Mouse (Mus musculus) neutrophil, adult 83 days (primary cell): ENCODE measurements around the gene Midn. TPM values are rescaled to one million over a fixed set of nuclear protein-coding genes. Genes with fewer than 3 reads are reported as not detected.

Source experiments
- total RNA-seq, 2 experiments: library from RNA; stranded (reverse); gene quantifications; one replicate each; pipeline ENCODE4 v1.2.4; 2023

Gene Midn
- 100 to 1,000 TPM; 232 to 270 TPM for total RNA-seq

DNA sequence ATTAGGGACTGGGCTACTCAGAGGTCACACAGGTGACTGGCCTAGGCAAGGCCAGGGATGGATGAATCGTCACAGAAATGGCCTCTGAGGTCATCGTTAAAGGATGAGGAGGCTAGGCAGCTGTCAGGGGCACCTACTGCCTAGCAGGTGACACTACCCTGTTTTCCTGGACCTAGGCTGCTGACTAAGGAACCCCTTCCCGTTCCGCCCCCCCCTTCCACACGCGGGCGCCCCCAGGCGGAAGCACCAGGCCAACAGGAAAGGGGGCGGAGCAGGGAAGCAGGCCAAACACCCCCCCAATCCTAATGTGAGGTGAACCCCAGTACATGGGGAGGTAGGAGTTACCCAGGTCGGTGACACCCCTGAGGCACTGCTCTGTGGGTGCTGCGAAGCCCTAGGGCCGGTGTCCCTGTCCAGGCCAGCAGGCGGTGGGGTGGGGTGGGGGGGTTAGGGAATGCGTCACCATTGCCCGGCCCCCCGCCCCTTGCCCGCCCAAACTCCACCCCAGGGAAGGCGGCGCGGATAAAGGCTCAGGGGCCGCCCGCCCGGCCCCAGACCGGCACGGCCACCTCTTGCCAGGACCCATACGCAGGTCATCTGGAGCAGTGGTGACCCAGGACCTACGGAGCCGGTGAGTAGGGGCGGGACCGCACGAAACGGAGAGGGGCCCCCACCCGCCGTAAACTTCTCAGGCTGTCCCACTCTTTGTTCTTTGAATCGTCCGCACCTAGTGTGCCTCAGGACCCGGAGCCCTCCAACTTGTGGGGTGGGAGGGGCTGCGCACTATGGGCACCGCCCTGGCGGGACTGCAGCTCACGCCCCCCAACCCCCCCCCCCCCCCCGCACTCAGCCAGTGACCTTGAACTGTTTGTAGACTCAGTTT, at the start of gene Midn:
TSS of gene Midn (plus strand) at position 554 of the 883 bp plus-strand sequence.

DNA sequence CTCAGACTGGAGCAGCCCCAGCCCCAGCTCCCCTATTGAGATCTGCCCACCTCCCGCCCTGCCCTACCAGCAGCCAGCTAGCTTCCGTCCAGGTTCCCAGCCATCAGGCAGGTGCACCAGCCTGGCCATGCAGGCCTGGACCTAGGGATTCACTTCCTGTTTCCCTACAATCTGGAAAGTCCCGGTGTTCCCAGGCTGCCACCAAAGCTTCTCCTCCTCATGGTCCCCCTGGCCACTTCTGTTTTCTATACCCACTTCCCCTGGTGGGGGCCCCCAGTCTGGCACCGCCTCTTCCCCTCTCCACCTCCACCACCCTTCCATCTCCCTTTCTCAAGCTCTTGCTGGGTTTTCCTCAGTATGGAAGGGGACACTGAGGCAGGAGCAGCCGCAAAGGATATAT, 42.6 kb upstream of the Midn start, which contains the start of gene Sbno2:
TSS of gene Sbno2 (minus strand) at position 112 of the 400 bp plus-strand sequence.

DNA sequence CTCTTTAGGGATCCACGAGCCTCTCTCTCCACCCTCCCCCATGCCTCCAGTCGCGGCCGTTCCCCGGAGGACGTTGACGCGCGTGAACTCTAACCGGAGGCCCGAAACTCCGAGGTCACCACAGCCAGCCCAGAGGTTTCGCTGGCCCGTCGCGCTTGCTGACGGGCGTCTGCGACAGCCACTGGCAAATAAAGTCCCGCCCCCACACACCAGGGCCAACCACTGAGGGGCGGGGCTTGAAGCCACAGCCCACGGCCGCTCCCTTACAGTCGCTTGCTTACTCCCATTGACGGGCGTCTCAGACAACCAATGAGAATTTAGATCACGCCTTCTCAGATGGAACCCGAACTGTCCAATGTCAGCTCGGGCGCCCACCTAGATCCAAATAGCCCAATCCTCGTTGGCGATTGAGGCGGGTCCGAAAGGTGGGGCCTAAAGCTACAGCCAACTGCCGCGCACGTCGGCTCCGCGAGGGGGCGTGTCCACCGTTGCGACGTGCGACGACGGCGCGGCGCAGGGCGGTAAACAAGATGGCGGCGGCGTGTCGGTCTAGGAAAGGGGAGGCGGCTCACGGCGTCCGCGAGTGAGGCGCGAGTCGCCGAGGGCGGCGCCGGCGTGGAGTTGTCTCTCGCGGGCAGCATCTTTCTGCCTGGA, 32.7 kb upstream of the Midn start, which contains the start of gene Stk11:
TSS of gene Stk11 (plus strand) at position 514 of the 654 bp plus-strand sequence.

DNA sequence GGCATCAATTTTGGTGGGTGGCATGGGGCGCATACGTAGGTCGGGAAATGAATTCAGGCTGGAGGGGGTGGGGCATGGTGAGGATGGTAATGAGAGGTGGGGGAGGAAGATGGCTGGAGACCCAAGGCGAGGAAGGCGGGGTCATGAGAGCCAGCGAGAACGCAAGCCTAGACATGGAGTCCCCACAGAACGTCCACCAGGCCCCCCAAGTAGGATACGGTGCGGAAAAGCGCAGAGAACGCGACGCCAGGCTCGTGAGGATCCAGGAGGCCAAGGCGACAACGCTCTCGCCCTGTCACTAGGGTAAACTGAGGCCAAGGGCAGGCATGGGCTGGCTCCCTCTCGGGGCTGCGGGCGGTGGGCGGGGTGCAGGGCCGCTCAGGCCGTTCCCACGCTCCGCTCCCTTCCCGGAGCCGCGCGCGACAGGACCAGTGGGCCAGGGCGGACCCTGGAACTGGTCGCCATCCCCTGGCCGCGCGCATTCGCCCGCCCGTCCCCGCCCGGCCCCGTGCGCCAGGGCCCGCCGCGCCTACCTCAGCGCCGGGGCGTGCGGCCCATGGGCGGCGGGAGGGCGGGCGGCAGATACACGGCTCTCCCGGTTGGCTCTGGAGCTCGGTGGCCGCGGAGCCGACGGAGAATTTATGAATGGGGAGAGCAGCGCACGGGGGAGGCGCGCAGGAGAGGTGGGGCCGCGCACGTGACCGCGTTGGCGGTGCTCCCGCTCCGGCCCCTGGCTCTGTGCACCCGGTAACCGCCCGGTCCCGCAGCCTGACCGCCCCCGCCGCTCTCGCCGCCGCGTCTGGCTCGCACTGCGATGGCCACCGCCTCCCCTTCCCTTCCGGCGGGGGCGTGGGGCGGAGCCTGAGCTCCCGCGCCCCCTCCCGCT, 9.3 kb upstream of the Midn start, which contains the start of gene Atp5d:
TSS of gene Atp5d (plus strand) at position 80 of the 886 bp plus-strand sequence.

DNA sequence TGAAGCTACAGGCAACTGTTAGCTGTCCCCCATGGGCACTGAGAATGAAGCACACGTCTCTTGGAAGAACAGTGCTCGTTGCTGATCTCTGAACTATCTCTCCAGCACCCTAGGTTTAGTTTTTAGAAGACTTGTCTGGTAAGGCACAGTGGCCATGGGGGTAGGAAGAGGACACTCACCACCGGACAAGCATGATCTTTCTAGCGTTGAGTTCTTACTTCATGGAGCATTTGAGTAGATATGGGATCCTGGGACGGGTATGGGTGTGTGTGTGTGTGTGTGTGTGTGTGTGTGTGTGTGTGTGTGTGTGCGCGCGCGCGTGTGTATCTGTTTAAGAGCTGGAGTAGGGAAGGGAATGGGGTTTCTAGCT, 7.4 kb upstream of the Midn start, which contains the start of gene Cbarp:
TSS of gene Cbarp (minus strand) at position 170 of the 370 bp plus-strand sequence.

DNA sequence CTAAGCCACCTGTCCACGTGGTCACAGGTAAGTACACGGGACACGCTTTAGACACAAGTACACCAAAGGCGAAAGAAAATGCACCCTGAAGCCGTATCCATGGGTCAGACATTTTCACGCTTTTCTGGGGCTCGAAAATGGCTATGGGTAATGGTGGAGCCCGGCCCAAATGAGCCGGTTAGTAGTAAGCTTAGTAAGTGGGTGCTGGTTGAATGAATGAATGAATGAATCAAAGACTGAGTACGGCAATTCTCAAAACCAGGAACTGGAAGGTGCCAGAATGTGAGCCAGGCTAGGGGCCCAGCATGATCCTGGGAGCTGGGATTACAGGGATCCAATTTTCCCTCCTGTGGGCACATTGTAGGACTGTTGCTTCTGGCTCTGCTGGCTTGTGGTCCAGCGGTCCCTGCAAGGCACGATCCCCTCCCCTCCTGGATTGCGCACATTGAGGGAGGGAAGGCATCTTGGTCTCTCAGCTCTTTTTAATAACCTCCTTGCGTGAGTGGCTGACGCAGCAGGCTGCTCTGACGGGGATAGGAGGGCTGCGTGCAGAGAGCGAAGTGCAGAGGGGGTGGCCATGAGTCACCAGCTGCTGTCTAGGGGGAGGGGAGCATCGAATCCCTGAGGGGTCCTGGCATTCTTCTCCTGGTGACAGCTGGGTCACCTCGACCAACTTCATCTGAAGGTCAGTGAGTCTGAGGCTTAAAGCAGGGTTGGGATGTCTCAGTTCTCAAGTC, 17.5 kb downstream of the Midn start, which contains the start of gene Cirbp:
TSS of gene Cirbp (plus strand) at position 594 of the 737 bp plus-strand sequence.

DNA sequence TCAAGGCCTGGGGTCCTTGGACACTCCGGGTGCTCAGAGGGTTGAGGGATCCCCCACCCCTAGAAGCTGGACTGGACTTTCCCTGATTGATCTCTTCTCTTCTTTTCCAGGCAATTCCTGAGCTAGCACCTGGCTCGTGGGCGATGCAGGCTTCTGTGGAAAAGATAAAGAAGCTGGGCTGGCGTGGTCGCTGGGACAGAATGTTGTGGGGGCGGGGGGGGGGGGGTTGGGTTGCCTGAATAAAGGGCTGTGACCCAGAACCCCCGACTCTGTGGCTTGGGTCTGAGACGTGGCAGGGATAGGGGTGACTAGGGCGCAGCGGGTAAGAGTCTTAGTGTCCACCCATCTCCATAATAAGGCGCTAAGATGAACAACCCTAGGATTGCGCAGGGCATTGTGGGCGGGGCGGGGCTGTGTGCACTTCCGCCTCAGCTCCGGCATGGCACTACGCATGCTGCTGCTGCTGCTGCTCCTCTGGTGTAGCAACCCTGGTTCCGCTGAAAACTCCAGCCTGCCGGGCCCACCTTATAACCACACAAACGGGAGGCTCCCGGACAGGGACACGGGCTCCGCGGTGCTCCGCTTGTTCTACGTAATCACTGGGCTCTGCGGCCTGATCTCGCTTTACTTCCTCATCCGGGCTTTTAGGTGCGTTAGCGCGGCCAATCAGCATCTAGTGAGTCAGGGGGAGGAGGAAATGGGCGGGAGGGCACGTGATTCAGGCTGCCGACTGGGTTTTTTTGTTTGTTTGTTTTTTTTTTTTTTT, 24.6 kb downstream of the Midn start, which contains the start of gene 1600002K03Rik:
TSS of gene 1600002K03Rik (plus strand) at position 418 of the 766 bp plus-strand sequence.

DNA sequence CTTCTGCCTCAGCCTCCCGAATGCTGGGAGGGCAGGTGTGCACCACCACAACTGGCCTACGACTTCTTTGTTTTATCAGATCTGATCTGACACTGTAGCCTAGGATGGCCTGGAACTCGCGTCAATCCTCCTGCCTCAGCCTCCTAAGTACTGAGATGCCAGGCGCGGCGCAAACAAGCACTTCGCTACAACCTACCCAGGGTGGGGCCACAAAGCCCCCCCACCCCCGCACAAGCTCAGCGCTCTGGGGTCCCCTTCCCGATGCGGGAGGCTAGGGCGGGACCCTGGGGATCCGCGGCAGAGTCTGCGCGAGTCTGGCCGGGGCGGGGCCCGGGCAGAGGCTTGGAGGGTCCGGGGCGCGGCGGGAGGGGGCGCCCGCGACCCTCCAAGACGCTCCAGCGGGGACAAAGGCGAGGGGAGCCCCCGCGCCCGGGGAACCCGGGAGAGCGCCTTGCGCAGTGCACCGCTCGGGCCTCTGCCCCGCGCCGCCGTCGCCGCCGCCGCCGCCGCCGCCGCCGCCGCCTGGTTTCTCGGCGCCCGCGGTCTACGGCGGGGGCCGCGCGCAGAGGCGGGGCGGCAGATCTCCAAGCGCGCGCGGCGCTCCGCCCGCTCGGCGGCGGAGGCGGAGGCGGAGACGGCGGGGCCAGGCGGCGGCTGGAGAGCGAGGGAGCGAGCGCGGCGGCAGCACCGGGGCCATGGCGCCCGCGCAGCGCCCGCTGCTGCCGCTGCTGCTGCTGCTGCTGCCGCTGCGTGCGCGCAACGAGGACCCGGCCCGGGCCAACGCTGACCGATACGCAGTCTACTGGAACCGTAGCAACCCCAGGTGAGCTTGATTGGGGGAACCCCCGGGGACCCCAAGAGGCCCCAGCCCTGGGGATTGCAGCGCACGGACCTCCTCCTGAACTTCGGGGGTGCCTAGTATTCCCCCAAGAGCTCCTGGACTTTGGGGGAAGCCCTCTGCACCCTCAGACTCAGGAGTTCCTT, 31.3 kb downstream of the Midn start, which contains the start of gene Efna2:
TSS of gene Efna2 (plus strand) at position 415 of the 984 bp plus-strand sequence.

Other genes starting within 250 kb of the Midn start
- gene Med16, start 239.3 kb upstream of the Midn start, total RNA-seq, result 10 to 100 TPM; 33.3 to 34.5 TPM
- gene Gm26602, start 237.4 kb upstream of the Midn start, total RNA-seq, result not detected
- gene Kiss1r, start 231.3 kb upstream of the Midn start, total RNA-seq, result 1 to 10 TPM; 4.2 to 5.2 TPM
- gene R3hdm4, start 227.1 kb upstream of the Midn start, total RNA-seq, result 100 to 1,000 TPM; 448 to 486 TPM
- 100 to 1,000 TPM; 176 to 193 TPM for gene Arid3a, start 221.2 kb upstream of the Midn start, total RNA-seq
- 1 to 10 TPM; 8.5 to 9.7 TPM for gene Wdr18, start 188.1 kb upstream of the Midn start, total RNA-seq
- under 1 TPM in 1 of 2 experiments, not detected in 1; 0.20 TPM for gene Grin3b, start 177.6 kb upstream of the Midn start, total RNA-seq
- 10 to 100 TPM; 64.3 to 74.9 TPM for gene Tmem259, start 163.9 kb upstream of the Midn start, total RNA-seq
- gene Cnn2, start 159.7 kb upstream of the Midn start, total RNA-seq, result 100 to 1,000 TPM; 518 to 532 TPM
- gene Abca7, start 151.8 kb upstream of the Midn start, total RNA-seq, result 100 to 1,000 TPM; 108 to 114 TPM
- gene Arhgap45, start 131.6 kb upstream of the Midn start, total RNA-seq, result 100 to 1,000 TPM; 413 to 426 TPM
- 10 to 100 TPM; 40.4 to 41.4 TPM for gene Polr2e, start 108.5 kb upstream of the Midn start, total RNA-seq
- gene Gpx4, start 101.1 kb upstream of the Midn start, total RNA-seq, result 100 to 1,000 TPM; 313 to 334 TPM
- gene Sbno2, start 42.7 kb upstream of the Midn start, total RNA-seq, result 100 to 1,000 TPM; 125 to 162 TPM
- gene Stk11, start 32.5 kb upstream of the Midn start, total RNA-seq, result 100 to 1,000 TPM; 175 to 179 TPM
- 100 to 1,000 TPM; 122 to 126 TPM for gene Atp5d, start 9.6 kb upstream of the Midn start, total RNA-seq
- gene Cbarp, start 7.4 kb upstream of the Midn start, total RNA-seq, result 1 to 10 TPM; 1.3 to 1.7 TPM
- 10 to 100 TPM; 33.5 to 40.3 TPM for gene Cirbp, start 17.7 kb downstream of the Midn start, total RNA-seq
- gene 1600002K03Rik, start 24.7 kb downstream of the Midn start, total RNA-seq, result 1 to 10 TPM; 5.4 to 6.7 TPM
- under 1 TPM in 1 of 2 experiments, not detected in 1; 0.24 TPM for gene Efna2, start 31.2 kb downstream of the Midn start, total RNA-seq
- gene Mum1, start 78.2 kb downstream of the Midn start, total RNA-seq, result 10 to 100 TPM; 32.2 to 32.6 TPM
- gene Ndufs7, start 100.8 kb downstream of the Midn start, total RNA-seq, result 10 to 100 TPM; 62.6 to 65.8 TPM
- 1 to 10 TPM; 4.8 to 8.8 TPM for gene Gamt, start 112.7 kb downstream of the Midn start, total RNA-seq
- gene Dazap1, start 113.2 kb downstream of the Midn start, total RNA-seq, result 100 to 1,000 TPM in 1 of 2 experiments, 10 to 100 TPM in 1; 96.6 to 113 TPM
- gene Rps15, start 144.2 kb downstream of the Midn start, total RNA-seq, result 100 to 1,000 TPM; 865 to 877 TPM
- gene Apc2, start 147.7 kb downstream of the Midn start, total RNA-seq, result not detected
- gene 2310011J03Rik, start 172.3 kb downstream of the Midn start, total RNA-seq, result 10 to 100 TPM; 21.5 to 26.4 TPM
- gene Pcsk4, start 181.2 kb downstream of the Midn start, total RNA-seq, result under 1 TPM in 1 of 2 experiments, not detected in 1; 0.66 TPM
- 1 to 10 TPM; 3.3 to 3.6 TPM for gene Reep6, start 181.7 kb downstream of the Midn start, total RNA-seq
- under 1 TPM; 0.53 to 0.55 TPM for gene Adamtsl5, start 200.1 kb downstream of the Midn start, total RNA-seq
- gene Plk5, start 208.2 kb downstream of the Midn start, total RNA-seq, result not detected
- 1 to 10 TPM; 3.3 to 4.2 TPM for gene Mex3d, start 239.4 kb downstream of the Midn start, total RNA-seq